Mouse (Mus musculus): ENCODE results near the gene Mtr.

The Mtr gene

DNA sequence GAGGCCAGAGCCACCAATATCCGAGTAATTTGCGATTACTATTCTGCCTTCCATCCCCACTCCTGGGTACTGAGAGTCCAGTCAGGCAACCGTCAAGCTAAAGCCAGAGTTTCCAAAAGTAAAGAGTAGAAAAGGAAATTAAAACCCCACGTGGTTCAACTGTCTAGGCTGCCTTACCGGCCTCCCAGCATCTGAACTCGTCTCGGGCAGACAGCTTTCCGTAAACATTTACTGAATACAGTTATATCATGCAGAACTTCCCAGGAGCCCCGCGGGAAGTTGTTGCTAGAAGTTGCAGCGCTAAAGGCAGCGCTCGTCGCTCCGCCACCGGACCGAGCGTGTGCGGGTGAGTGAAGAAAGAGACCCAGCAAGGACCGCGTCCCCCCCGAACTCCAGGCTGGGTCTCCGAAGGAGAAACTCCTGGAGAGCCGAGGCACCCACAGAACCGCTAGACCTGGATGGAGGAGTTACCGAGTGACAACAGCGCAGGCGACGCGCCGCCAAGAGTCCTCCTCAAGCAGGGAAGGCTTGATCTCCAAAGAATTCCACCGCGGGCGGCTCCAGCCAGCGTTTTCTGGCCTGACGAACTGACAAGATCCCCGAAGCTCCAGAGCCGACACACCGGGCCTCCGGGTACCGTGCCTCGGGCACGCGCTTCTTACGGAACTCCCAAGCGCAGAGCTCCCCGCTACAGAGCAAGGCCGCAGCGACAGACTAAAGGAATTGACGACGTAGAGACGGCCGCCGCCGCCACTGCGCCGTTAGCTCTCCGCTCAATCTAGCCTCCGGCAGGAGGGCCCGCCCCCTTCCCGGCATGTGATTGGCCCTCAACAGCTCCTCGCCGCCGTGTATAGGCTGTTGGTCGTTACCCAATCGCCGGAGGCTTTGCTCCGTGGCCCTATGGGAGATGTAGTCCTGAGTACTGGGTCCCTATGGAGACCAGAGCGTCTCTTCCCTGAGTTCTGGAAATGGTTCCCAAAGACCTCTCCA lies at the start of gene Mtr:
Mtr (minus strand) TSS at position 723 of the 990 bp plus-strand sequence.
- TF ChIP-seq GATA4 (IDR thresholded peaks at IDR 0.05; ENCODE audit: insufficient replicate concordance, low read length) = peak; percentile 47; the same call in 1 of the 2 replicates

- TF ChIP-seq GATA4 (IDR thresholded peaks at IDR 0.05; ENCODE audit: insufficient replicate concordance, low read length) = no peak
Measured at GRCm38 (mm10) chr13:12307286-12307685, 49.4 kb upstream of the Mtr start.

DNA sequence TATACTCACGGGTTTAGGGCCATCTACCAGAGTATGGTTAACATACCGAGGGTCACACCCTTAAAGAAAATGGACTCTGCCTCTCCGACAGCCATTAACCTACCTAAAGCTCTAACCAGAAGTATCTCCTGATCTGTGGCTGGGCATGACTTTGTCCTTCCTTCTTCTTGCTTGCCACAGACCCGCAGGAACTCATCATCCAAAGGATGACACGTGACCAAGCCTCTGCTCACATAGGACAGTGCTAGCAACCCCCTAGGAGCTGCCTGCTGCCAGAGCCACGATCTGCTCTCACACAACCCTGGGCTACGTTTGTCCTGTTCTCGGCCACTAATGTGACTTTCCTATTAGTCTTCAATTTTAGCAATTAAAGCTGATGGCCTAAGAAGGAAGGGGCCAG lies 47.6 kb upstream of the Mtr start:
- no peak for TF ChIP-seq GATA4 (IDR thresholded peaks at IDR 0.05; ENCODE audit: insufficient replicate concordance, low read length)

GRCm38 (mm10) chr13:12304991-12305390 lies 47.1 kb upstream of the Mtr start:
- TF ChIP-seq GATA4 (IDR thresholded peaks at IDR 0.05; ENCODE audit: insufficient replicate concordance, low read length) = no peak

- no peak for TF ChIP-seq GATA4 (IDR thresholded peaks at IDR 0.05; ENCODE audit: insufficient replicate concordance, low read length)
Measured at GRCm38 (mm10) chr13:12297777-12298176, 39.9 kb upstream of the Mtr start.

- no peak for TF ChIP-seq GATA4 (IDR thresholded peaks at IDR 0.05; ENCODE audit: insufficient replicate concordance, low read length)
Measured at GRCm38 (mm10) chr13:12296701-12297100, 38.8 kb upstream of the Mtr start.

GRCm38 (mm10) chr13:12293810-12294209 lies 35.9 kb upstream of the Mtr start:
- no peak for TF ChIP-seq GATA4 (IDR thresholded peaks at IDR 0.05; ENCODE audit: insufficient replicate concordance, low read length)

- TF ChIP-seq GATA4 (IDR thresholded peaks at IDR 0.05; ENCODE audit: insufficient replicate concordance, low read length) = no peak
Measured at GRCm38 (mm10) chr13:12290700-12291099, 32.8 kb upstream of the Mtr start.

DNA sequence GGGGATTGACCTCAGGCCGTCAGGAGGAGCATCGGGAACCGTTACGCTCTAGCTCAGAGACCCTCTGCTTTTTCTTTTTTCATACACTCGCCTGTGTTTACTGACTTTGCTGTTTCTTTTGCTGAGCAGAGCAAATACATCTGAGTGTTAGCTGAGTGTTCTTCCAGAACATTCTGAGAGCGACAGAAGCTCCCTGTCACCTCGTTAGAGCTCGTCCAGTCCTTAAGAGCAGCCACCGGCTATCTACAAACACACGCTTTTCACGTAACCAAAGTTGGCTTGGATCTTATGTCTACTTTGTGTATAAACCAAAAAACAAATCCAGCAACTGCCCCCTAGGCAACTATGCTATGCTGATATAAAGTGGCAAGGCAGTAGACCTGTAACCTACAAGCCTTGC lies 26.6 kb upstream of the Mtr start:
- no peak for TF ChIP-seq GATA4 (IDR thresholded peaks at IDR 0.05; ENCODE audit: insufficient replicate concordance, low read length)

- no peak for TF ChIP-seq GATA4 (IDR thresholded peaks at IDR 0.05; ENCODE audit: insufficient replicate concordance, low read length)
Measured at GRCm38 (mm10) chr13:12283826-12284225, 25.9 kb upstream of the Mtr start.

- TF ChIP-seq GATA4 (IDR thresholded peaks at IDR 0.05; ENCODE audit: insufficient replicate concordance, low read length) = no peak
Measured at GRCm38 (mm10) chr13:12274721-12275120, 16.8 kb upstream of the Mtr start.

- no peak for TF ChIP-seq GATA4 (IDR thresholded peaks at IDR 0.05; ENCODE audit: insufficient replicate concordance, low read length)
Measured at GRCm38 (mm10) chr13:12274220-12274619, 16.3 kb upstream of the Mtr start.

GRCm38 (mm10) chr13:12272953-12273352 lies 15.0 kb upstream of the Mtr start:
- no peak for TF ChIP-seq GATA4 (IDR thresholded peaks at IDR 0.05; ENCODE audit: insufficient replicate concordance, low read length)

DNA sequence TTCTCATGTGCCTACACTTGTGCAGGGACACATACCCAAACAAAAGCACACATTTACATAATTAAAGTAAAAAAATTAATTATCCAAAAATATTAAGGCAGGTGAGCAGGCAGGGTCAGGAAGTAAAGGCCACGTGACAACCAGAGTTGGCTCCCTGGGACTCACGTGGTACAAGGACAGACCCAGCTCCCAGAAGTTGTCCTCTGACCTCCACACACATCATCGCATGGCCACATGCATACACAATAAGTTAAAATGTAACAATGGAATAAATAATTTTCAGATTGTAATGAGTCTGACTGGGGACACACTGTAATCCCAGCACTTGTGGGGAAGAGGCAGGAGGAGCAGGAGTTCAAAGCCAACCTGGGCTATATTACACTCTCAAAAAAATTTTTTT lies 10.1 kb upstream of the Mtr start:
- no peak for TF ChIP-seq GATA4 (IDR thresholded peaks at IDR 0.05; ENCODE audit: insufficient replicate concordance, low read length)

DNA sequence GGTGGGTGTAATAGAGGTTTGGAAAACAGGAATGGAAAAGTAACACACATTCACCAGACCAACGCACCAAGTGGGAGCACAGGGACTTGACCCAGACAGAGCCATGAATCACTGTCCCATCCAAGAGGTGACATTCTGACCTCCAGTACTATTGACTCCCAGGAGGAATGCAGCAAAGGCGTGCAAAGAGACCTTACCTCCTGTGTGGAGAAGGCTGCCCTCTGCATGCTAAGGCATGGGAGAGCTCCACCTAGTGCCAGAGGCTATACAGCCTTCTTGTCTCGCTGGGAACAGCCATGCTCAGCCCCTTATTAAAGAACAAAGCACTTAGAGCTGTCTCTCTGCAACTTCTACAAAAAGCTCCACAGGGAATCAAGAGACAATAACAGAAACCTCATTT lies 9.2 kb upstream of the Mtr start:
- no peak for TF ChIP-seq GATA4 (IDR thresholded peaks at IDR 0.05; ENCODE audit: insufficient replicate concordance, low read length)

DNA sequence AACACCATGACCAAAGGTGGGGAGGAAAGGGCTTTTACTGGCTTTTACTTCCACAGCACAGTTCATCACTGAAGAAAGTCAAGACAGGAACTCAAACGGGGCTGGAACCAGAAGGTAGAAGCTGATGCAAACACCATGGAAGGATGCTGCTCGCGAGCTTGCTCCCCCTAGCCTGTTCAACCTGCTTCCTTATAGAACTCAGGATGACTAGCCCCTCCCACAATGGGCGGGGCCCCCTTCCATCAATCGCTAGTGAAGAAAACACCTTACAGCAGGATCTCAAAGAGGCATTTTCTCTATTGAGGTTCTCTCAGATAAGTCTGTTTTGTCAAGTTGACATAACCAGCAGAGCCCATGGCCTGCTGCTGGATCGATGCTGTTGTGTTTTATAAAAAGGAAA lies 6.1 kb upstream of the Mtr start:
- no peak for TF ChIP-seq GATA4 (IDR thresholded peaks at IDR 0.05; ENCODE audit: insufficient replicate concordance, low read length)

DNA sequence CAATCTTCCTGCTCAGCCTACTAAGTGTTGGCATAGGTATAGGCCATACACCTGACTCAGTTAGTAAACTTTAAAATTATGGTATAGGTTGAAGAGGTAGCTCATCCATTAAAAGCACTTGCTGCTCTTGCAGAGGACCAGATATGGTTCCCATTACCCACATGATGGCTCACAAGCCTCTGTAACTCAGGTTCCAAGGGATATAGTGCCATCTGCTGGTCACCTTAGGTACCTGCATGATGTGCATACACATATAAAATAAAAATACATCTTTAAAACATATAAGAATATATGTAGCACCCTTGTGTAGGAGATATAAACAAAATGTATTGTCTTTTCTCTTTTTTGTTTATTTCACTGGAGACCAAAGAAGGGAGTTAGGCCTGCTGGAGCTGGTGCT lies 3.6 kb upstream of the Mtr start:
- no peak for TF ChIP-seq GATA4 (IDR thresholded peaks at IDR 0.05; ENCODE audit: insufficient replicate concordance, low read length)

Data from liver, adult (tissue).